Mouse (Mus musculus) frontal cortex, postnatal 10 days (tissue): Measurements from ENCODE around the gene Bcas3.

Source experiments
- DNase-seq, 2 experiments: peaks; one replicate each; pipeline ENCODE4 v3.0.0; 2022; ENCODE audit warnings: low spot score in 2 of 2, mixed read lengths in 1 of 2

The Bcas3 gene

DNA sequence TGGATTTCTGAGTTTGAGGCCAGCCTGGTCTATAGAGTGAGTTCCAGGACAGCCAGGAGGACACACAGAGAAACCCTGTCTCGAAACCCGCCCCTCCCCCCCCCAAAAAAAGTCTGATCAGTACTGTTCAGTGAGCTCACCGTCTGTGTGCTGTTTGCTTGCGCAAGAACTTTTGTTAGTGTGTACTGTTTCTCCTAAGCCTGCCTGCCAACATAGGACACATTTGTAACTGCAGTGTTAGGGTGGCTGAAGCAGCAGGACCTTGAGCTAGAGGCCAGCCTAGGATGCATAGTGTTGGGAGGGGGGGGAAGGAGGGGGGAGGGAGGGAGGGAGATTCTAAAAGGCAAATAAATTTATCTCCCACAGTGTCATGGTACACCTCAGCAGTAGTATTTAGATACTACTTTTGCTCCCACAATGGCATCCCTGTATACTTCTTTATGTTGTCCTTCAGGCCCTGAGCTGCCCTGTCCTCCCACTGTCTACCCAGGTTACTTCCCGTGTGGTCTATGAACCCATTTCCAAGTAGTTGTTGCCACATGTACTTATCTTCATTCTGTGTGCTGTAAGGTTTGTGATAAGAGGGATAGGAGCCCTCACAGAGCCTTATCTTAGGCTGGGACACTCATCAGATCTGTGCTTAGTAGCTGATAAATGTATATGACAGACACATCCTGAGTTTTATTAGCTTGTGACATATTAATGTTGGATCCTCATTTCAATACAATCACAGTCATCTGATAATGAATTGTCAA, 176.7 kb downstream of the Bcas3 start:
- DNase-seq, result no peak

DNA sequence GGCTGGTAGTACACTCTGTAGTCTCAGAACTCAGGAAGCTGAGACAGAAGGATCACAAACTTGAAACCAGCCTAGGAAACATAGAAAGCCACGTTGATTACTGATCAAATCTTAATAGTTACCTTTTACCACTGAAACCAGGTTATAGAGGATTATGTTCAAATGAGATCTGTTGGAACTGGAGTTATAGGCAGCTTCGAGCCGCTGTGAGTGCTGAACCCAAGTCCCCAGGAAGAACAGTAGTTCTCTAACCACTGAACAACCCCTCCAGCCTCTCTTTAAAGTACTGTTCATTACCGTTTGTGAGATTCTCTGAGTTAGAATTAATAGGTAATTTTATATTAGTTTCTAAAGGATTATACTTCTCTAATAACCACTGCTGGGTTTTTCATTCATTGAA, 188.0 kb downstream of the Bcas3 start:
- no peak for DNase-seq

DNA sequence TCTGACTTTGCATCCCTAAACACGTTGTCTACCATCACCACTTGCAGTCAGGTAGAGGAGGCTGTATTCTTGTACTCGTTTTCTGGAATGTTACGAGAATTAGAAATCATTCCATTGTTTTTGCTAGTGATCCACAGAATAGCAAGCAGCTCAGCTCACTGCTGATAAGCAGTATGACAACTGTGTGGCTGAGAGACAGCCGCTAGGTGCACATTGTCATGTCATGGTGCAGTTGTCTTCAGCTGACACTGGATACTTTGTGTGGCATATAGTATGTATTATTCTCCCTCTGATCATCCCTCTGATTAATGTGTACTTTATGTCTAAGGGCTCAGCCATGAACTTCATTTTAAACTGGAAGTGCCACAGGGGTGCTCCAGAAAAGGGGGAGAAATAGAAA, 190.3 kb downstream of the Bcas3 start:
- DNase-seq, result no peak

DNA sequence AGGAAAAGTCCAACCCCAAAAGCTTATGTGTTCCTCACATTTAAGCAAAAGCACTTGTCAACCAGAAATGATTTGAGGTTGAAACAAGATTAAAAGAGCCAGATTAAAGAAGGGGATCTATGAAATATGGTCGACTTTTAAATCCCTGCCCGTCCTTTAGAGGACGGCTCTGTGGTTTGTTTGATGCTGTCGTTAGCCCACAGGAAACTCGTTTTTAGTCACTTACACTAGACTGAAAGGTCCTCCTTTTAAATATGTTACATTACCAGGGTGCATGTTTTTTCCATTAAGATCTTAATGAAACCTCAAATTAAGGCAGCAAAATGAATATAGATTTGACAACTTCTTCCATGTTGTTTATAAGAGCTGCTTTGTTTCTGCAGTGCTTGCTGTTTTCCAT, 192.6 kb downstream of the Bcas3 start:
- DNase-seq, result no peak

DNA sequence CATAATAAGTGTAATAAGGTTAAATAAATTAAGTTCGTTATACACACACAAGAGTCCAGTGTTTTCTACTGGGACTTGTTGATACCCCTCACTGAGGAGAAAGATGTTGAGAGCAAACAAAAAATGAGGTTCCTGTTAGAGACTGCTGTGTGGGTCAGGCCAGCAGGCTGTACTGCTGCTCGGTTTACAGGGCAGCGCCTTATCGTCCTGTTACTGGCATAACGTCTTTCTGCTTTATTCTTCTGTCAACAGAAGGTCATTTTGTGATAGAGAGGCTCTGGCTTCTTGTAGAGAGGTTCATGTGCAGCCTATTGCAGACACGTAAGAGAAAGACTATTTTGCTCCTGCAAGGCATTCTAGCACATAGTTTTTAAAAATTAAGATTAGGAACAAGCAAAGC, 195.0 kb downstream of the Bcas3 start:
- DNase-seq, result no peak

DNA sequence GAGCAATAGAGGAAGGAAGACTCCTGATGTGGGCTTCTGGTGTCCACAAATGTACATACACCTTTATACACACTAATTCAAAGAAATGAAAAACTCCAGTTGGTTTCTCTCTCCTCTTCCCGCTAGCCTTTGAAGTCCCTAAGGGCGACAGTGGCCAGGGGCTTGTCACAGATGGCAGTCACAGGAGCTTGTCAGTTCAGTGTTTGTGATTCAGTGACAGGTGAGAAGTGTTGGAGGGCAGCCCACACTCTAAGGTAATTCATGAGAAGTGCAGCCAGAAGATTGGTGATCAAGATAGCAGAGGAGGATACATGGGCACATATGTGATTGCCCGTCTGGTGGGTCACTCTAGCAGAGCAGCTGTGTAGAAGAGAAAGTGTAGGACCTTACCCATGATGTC, 196.7 kb downstream of the Bcas3 start:
- DNase-seq, result no peak

DNA sequence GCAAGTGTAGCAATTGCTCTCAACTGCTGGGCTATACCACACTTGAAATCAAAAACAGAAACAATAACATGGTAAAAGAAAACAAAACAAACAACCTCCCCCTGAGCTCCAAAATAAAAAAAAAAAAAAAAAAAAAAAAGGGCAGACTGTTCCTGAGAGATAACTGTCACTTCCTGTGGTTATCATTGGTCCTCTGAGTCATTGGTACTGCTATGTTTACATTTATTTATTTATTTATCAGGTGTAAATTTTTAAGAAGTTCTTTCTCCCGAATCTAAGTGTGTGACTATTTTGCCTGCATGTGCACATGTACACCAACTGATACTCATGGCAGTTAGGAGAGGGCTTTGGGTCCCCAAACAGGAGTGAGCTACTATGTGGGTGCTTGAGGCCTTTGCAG, 202.1 kb downstream of the Bcas3 start:
- no peak for DNase-seq

DNA sequence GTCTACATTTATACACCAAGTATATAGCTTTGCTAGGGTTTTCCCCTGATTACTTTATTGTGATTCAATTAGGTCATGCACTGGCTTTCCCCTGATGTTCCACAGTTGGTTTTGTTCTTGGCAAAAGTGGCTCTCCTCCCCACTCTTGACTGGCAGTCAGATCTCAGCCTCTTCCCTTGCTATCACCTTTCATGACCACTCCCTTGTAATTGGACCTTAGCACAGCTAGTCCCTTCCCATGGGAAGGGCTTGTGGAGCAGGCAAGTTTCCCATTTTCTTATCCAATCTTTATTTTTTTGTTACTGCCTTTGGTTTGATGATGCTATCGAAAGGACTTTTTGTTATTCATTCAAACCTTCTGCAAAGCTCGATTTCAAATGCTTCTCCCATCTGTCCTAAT, 202.8 kb downstream of the Bcas3 start:
- DNase-seq, result no peak

DNA sequence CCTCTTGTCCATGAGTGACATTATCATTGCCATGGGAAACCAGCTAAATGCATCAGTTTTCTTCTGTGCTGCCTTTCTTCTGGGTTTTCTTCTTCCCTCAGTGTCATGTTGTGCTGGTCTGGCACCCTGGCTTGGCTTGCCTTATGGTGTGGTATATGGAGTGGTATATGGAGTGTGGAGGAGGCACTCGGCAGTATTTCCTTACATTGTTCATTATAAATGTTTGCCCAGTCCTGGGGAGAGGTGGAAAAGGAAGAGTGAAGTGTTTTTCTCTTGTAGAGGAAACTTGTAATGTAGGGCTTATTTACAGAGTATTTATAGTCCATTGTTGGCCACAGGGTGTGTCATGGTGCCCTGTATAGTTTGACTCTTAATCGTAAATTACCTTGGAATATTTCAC, 212.1 kb downstream of the Bcas3 start:
- no peak for DNase-seq

DNA sequence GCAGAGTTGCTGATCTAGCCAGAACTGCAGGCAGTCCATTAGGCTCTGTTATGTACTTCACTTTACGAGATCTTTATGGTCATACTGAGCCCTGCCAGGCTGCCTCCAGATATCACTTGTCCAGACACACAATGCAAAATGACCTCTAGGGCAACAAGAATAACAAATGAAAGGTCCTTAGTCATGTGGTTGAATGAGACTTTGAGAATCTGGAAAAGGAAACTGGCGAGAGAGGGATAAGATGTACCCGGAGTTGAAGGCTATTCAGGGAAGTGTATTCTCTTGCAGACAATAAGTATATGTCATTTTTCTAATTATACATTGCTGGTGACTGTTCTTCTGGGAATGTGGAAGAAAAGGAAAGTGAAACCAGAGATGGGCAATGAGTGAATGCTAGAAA, 218.1 kb downstream of the Bcas3 start:
- DNase-seq, result no peak

DNA sequence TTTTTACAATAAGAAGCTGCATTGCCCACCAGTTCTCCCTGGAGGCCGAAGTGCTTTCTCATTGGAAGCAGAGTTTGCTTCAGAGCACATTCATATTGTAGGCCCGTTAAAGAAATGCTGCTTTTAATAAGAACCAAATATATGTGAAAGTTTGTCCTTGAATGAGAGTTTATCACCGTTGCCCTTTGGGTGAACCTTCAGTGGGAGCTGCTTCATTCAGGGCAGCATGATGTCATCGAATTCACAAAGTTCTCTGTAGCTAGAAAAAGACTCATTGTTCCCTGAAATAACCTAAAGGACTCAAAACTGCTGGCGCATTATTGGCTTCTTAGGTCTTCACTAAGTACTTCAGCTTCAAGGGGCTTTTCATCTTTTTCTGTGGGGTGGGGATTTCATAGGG, 219.0 kb downstream of the Bcas3 start:
- DNase-seq, result no peak

DNA sequence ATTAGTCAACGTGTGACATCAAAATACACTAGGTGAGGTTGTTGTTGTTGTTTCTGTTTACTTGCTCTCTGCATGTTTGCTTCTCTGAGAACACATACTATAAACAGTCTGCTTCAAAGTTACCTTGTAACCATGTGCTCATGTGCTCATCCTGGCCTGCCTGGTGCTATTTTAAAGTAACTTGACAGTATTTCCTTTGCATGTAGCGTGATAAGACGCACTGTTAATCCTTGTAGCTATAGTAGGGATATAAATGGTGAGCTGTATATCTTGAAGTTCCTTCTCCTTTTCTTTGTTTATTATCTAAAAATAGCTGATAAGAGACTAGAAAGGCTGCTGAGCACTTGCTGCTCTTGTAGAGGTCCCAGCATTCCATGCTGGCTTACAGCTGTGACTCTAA, 219.6 kb downstream of the Bcas3 start:
- no peak for DNase-seq

DNA sequence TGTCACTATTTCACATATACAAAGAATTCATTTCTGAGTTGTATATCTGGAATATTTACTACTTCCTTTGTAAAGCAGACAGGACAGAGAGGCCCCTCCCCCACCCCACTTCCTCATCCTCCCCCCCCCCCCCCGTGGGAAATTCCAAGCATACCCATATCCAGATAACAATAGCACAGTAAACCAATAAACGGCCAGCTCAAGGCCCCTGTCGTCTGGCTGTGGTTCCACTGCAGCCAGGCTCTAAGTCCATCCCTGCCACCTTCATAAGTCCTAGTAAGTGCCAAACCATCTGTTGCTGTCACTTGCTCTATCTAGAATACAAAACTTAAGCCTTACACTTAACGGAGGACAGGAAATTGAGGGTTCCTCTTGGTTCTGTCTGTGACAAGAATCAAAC, 221.5 kb downstream of the Bcas3 start:
- DNase-seq, result no peak

DNA sequence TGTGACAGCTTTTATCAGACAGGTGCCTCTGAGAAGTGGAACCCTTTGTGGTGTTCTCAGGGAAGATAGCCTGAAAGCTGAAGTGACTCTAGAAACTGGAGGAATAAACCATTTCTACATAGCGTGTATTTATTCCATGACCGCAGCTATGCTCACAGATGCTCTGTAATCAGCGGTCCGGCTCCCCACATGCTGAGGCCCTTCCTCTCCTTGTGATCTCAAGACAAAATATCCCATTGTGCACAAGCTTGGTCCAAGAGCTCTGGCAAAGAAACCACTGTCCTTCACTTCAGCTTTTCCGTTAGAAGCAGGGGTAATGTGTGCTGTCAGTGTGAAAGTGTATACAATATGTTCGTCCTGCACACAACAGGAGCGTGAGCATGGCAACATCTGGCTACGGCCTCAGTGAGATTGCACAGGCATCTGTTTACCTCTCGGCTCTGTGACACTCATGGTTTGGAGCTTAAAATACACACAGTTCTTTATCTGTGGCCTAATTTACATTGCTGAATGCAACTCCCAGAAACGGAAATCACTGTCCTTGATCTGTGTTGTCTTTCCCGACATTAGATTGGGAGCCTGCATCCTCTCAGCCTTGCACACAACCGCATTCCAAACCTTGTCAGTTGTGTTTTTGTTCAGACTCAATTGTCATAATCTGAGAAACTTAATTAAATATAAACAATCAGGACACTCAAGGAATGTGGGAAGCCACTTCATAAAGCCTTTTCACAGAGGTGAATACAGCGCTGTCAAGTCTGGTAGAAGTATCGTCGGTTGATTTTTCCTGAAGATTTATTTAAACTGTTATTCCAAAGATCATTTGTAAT, 225.1 kb downstream of the Bcas3 start:
- DNase-seq, result no peak

DNA sequence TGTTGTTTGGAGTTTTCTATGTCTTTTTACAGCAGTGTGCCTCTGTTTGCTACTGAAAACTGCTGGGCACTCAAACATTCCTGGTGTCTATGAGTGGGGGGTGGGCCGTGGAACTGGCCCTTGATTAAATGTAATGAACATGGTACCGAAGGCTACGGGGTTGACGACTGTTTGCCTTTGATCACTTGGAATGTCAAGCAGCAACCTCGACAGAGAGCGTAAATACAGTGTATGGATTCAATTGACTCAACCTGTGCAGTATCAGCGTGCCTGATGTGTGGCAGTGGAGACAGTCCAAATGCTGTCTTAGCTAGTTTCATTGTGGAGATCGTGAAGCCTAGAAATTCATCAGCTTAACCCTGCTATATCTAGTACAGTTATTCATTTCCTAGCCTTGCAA, 231.1 kb downstream of the Bcas3 start:
- DNase-seq, result no peak

DNA sequence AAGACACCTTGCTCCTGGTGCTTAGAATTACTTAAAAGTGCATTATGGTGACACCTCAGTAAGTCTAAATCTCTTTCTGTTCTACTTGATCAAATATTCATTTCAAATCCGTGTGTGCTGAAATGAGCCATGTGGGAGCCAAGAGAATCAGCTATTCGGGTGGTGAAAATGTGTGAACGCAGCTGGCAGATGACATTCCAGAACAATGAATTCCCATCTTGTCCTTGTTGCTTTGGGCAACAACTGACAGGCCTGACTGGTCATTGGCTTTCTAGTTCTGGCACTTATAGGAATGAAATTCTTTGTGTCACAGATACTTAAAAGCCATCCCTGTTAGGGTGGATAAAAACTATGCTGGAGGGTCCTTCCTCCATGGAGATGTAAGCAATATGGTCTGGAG, 240.7 kb downstream of the Bcas3 start:
- no peak for DNase-seq

DNA sequence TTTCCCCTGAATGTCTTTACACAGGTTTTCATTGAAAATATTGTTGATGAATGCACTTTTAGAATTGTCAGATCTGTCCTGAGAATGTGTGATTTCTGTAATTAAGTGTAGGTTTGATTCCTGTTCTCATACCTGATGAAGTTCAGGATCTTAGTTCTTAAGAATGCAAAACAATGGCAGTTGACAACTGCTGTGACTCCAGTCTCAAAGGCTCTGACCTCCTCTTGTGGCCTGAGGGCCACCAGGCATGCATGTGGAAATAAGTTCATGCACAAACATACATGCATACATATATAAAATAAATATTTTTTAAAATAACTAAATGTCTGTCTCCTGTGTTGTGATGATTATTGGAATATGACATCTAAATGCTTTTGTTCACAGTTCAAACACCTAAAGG, 246.3 kb downstream of the Bcas3 start:
- DNase-seq, result no peak

DNA sequence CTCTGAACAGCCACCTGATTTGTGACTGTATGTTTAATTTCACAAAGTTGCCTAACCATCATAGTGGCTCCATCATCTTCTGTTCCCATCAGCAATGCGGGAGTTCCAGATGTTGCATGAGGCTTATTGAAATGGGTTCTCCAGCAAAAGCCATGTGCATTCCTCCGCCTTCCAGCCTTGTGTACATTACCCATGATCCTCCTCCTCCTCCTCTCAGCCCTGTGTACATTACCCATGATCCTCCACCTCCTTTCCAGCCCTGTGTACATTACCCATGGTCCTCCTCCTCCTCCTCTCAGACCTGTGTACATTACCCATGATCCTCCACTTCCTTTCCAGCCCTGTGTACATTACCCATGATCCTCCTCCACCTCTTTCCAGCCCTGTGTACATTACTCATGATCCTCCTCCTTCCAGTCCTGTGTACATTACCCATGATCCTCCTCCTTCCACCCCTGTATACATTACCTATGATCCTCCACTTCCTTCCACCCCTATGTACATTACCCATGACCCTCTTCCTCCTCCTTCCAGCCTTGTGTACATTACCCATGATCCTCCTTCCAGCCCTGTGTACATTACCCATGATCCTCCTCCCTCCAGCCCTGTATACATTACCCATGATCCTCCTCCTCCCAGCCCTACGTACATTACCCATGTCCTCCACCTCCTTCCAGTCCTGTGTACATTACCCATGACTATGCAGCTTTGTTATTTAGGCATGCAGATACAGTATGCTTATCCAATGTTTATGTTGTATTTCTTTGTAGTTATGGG, 250.8 kb downstream of the Bcas3 start:
- no peak for DNase-seq

DNA sequence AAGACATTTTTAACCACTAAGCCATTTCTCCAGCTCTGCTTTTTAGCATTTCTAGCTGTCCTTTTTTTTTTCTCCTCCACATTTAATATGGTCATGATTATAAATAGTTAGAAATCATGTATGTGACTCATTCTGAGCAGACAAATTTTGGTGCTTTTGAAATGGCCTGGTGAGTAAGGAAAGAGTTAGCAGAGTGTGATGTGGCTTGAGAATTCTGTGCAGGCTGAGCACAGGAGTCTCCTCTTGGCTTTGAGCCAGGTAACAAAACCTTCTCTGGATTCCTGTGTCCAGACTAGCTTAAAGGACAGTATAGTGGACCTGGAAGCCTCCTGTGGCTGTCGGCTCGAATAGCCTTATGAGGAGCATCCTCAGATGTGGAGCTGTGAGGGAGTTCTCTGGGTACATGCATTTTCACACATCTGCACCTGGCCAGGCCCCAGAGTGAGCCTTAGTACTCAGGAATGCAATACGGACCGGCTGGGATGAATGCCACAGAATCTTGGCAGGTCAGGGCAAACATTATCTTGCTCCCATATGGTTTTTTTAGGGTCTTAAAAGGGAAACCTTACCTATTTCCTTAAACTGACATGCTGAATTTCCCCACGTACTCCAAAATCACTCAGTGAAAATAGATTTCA, 256.5 kb downstream of the Bcas3 start:
- no peak for DNase-seq

DNA sequence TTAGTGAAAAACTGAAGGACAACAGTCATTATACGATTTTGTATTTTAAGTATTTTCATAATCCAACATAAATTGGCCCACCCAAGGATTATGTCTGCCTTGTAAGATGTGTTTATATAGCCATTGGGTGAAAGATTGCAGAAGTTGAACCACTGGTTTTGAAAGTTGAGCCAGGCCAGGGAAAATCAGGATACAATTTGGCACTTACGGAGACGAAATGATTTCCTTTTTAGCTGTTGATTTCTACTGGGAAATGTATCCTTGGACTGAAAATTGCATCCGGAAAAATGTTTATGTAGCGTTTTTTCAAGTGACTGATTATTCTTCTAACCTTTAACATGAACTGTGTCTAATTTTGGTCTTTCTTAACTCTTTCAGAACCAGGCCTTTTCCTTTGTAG, 260.1 kb downstream of the Bcas3 start:
- DNase-seq, result no peak

DNA sequence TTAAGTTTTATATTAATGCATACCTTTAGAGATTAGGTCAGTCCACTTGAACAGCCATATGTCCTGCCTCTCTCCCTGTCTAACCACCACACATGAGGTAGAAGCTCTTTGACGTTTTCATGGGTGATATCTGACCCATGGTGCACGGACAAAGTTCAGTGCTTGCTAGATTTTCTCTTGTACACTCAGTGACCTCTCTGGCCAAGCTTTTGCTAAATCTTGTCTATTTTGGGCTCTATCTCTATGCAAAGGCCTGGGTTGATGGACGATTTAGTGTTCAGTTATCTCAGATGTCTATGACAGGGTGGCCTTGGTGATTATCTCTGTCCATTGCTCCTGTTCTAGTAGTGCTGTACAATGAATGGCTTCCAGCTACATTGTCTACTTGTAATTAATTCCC, 260.6 kb downstream of the Bcas3 start:
- DNase-seq, result no peak

DNA sequence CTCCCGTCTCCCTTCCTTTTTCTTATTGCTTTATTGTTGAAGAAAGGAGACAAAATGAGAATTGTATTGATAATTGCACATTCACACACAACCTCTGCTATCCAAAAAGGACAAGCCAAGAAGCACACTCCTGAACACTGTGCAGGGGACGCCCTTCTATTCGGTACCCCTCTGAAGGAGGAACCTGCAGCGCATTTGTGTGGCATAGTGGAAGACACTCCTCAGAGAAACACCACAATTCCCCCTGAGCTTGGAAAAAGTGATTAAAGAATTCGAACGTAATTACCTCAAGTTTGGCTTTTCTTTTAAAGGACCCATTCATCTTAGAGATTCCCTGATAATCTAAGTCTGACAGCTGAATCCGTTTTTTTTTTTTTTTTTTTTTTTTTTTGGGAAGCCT, 261.5 kb downstream of the Bcas3 start:
- DNase-seq, result no peak
